ENCODE assay signal across 11 mouse cellular contexts in the genomic region with DNA sequence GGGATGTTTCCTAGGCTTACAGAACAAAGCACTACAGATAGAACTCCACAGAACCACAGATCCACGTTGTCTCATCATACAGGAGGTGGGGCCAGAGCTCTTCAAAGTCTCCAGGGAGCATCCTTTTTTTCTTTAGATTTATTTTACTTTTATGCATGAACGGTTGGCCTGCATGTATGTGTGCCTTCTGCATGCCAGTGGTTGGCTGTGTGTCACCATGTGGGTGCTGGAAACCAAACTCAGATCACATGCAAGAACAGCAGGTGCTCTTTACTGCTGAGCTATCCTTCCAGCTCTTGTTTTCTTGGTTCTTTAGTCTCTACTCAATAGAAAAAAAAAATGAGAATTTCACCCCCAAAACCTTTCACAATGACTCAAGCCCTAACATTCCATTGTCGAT.
"Had no signal": no experiment of that assay in that cellular context is flagged by ENCODE, and none has a peak within 500 bp of the region (broad histone marks: within the 10 kb centered on the region; RNA-seq: fewer than 3 reads in every experiment).

No protein-coding gene starts in this region.

- DNase-seq: layer of hippocampus, postnatal 36 days; liver, embryonic 13.5 days; lung, adult 18-20 months; right cerebral cortex, adult 18-20 months; right cerebral cortex, postnatal 25 days; thymus, postnatal 25 days had no signal

- H3K27ac ChIP-seq: limb, embryonic 15.5 days; liver, embryonic 13.5 days; midbrain, embryonic 10.5 days; midbrain, embryonic 15.5 days; neural tube, embryonic 15.5 days; stomach, postnatal 0 days had no signal

- H3K9ac ChIP-seq: limb, embryonic 15.5 days; liver, embryonic 13.5 days; midbrain, embryonic 15.5 days; neural tube, embryonic 15.5 days had no signal

- H3K9me3 ChIP-seq: limb, embryonic 15.5 days; liver, embryonic 13.5 days; midbrain, embryonic 10.5 days; midbrain, embryonic 15.5 days; neural tube, embryonic 15.5 days had no signal

- H3K36me3 ChIP-seq: limb, embryonic 15.5 days; liver, embryonic 13.5 days; midbrain, embryonic 10.5 days; midbrain, embryonic 15.5 days; neural tube, embryonic 15.5 days had no signal
